Mouse (Mus musculus) limb, embryonic 11.5 days (tissue): ENCODE measurements around the gene Rnf26. TPM values are rescaled to one million over a fixed set of nuclear protein-coding genes. Genes with fewer than 3 reads are reported as not detected.
A peak's percentile ranks its signal among the peaks of the same experiment; 100 is the strongest.

ENCODE experiments used
- ATAC-seq: fragments of 200-750 bp; cut with Nextera tagmentation; 2 replicates; pipeline ENCODE4 v1.8.0; 2017; ENCODE audit warnings: low read depth; ENCODE audit not compliant: insufficient number of reproducible peaks, low FRiP score, low TSS enrichment
- DNase-seq: peaks from one replicate; pipeline ENCODE4 v3.0.0-alpha.2; 2015; ENCODE audit warnings: low spot score
- H3K27ac ChIP-seq: fragments of 300-500 bp; sonication (generic); replicated peaks from 2 replicates; pipeline ENCODE4 v1.5.1; 2014; ENCODE audit warnings: low read depth, mild to moderate bottlenecking, low read length
- H3K27me3 ChIP-seq: fragments of 300-500 bp; sonication (generic); 2 replicates; pipeline ENCODE4 v1.6.1; 2014; ENCODE audit warnings: mild to moderate bottlenecking, low read length, mixed read lengths; ENCODE audit not compliant: control insufficient read depth, insufficient read depth
- H3K36me3 ChIP-seq: fragments of 300-500 bp; sonication (generic); 2 replicates; pipeline ENCODE4 v1.6.1; 2014; ENCODE audit warnings: mild to moderate bottlenecking, low read length, moderate library complexity, mixed read lengths; ENCODE audit not compliant: control insufficient read depth, insufficient read depth
- H3K4me1 ChIP-seq: fragments of 300-500 bp; sonication (generic); 2 replicates; pipeline ENCODE4 v1.6.1; 2014; ENCODE audit warnings: low read length, mixed read lengths; ENCODE audit not compliant: control insufficient read depth, insufficient read depth
- H3K4me2 ChIP-seq: fragments of 300-500 bp; sonication (generic); 2 replicates; pipeline ENCODE4 v1.6.1; 2014; ENCODE audit warnings: low read depth, mild to moderate bottlenecking, moderate library complexity; ENCODE audit not compliant: severe bottlenecking
- H3K4me3 ChIP-seq: fragments of 300-500 bp; sonication (generic); 2 replicates; pipeline ENCODE4 v1.5.1; 2014; ENCODE audit warnings: low read depth, low read length
- H3K9ac ChIP-seq: fragments of 300-500 bp; sonication (generic); 2 replicates; pipeline ENCODE4 v1.6.1; 2014; ENCODE audit warnings: mild to moderate bottlenecking, low read length
- H3K9me3 ChIP-seq: fragments of 300-500 bp; sonication (generic); 2 replicates; pipeline ENCODE4 v1.6.1; 2016; ENCODE audit warnings: low read length; ENCODE audit not compliant: control insufficient read depth
- WGBS: fragments of 180-500 bp; shearing (Covaris S2); extraction: QIAGEN DNeasy Blood & Tissue Kit; methylation state at CpG from one replicate; pipeline ENCODE4 v1.1.7; 2014; 5-methylcytosine and 5-hydroxymethylcytosine counted together
- polyA plus RNA-seq: library from polyadenylated mRNA; unstranded; fragments of >200 nt; fragmentation: Nextera tagmentation; extraction: Ambion mirVana; gene quantifications from 2 replicates; pipeline ENCODE4 v1.2.1, GENCODE M21; 2014

The Rnf26 gene
- polyA plus RNA-seq, 1 experiment from 2014 or later = 77.3 TPM

DNA sequence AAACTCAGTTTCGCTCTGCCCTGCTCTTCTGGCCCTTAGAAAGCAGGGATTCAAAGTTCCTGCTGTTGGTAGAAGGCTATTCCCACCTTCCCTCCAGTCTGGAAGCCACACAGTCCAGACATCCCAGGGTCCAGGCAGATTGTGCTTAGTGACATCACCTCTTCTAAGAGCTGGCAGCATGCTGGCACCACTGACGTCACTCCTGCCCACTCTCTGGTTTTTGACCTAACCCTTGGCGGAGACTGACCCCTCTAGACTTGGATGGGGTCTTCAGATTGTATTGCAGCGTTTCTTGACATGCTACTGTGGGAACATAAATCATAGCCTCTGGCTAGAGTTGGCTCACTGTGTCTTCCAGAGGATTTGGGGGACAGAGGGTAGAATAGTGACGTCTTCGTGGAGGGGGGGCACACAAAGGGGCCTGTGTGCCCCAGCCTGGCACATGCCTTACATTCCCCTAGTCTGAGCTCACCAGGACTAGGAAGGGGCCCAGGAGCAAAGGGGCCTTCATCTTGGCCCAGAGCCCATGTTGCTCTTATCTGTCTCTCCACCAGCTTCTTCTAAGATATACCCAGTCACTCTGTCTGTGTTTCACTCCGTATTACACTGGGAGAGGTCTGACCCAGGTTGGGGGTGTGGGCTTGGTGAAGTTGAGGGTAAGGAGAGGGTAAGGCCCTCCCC, 22.6 kb upstream of the Rnf26 start:
- peaks cover 13% of the 10 kb centered on the region for H3K4me1 ChIP-seq
- no peak for DNase-seq
- ATAC-seq = no peak
- peak overlapping the region; percentile 78 for H3K4me2 ChIP-seq
- no peaks in the 10 kb centered on the region for H3K9me3 ChIP-seq
- H3K9ac ChIP-seq = no peak overlapping the region
- H3K27me3 ChIP-seq = peaks cover 44% of the 10 kb centered on the region
- WGBS = 59% methylated on average over 7 of the region's 7 CpGs
- no peak overlapping the region for H3K27ac ChIP-seq
- peak overlapping the region; percentile 45; the same call in 1 of the 2 replicates for H3K4me3 ChIP-seq
- peaks cover 2% of the 10 kb centered on the region for H3K36me3 ChIP-seq

DNA sequence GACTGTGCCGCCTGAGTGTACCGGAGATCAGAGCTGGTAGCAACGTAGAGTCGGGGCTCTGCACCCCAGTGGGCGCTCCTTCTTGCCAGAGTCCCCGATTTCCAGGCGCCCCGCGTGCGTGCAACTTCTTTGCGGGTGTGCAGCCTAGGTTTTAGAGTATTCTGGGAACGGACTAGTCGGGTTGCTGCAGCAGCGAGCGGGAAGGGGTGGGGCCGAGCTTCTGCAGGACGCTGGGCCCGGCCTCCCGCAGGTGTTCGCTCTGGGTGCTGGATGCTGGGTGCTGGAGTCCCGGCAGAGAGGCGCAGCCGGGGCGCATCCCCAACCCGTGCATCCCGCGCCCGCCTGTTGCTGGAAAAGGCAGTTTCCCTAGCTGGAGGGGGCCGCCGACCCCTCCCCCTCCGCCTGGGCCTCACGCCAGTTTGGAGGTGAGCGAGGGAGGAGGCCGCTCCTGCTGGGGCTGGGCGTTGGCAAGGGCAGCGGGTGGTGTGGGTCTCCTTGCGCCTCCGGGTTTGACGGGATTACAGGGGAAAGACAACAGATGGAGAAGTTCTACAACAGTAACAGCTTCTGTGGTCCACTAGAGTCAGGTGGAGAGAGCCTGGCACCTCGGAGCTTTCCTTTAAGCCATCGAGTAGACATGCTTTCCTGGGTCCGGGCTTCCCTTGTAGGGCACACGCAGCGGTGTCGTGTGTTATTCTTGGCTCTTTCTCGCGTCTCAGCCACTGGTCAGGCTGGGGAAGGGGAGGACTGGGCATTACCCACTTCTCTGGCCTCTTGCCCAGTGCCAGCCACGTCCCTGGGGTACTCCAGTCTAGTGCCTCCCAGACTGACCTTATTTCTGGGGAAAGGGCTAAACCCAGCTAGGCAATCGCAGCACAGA, 21.8 kb upstream of the Rnf26 start:
- peak overlapping the region; percentile 52 for H3K9ac ChIP-seq
- H3K36me3 ChIP-seq = peaks cover 2% of the 10 kb centered on the region
- peaks cover 44% of the 10 kb centered on the region for H3K27me3 ChIP-seq
- H3K4me2 ChIP-seq = peak overlapping the region; percentile 78
- peaks cover 21% of the 10 kb centered on the region for H3K4me1 ChIP-seq
- 3% methylated on average over 46 of the region's 49 CpGs for WGBS
- no peaks in the 10 kb centered on the region for H3K9me3 ChIP-seq
- H3K27ac ChIP-seq = no peak overlapping the region
- peak overlapping the region; percentile 45 for H3K4me3 ChIP-seq
- DNase-seq (peak; percentile 49), ATAC-seq (0 out of 2 replicates have a peak, but pooled peaks have one; percentile 6)

DNA sequence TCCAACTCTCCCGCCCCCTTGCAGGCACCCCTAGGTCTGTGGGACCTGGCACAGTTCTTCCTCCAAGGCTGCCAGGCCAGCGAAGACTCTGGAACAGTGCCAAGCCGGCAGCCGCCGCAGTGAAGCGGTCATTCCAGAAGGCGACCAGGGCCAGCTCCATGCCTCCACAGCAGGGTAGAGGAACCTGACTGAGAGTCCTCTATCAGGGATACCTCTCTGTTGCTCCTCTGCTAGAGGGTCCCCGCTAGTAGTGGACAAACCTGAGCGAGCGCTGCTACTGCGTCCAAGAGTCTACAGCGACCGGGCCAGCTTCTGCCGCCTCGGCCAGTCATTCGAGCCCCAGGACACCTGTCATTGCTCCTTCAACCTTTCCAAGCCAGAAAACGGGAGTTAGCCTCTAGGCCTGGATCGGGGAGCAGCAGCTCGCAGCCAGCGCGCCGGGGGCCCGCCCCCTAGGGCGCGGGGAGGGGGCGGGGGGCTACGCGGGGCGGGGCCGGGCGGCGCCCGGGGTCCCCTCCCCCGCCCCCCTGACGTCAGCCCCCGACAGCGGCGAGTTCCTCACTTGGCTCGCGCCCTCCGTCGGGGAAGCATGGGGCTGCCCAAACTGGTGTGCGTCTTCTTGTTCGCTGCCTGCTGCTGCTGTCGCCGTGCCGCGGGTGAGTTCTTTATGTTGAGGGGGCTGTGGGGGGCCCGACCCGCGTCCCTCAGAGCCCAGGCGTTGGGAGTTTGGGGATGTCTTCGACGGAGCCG, 21.0 kb upstream of the Rnf26 start, which contains the start of gene Mcam:
TSS of gene Mcam (plus strand) at position 369 of the 750 bp plus-strand sequence.
- H3K27me3 ChIP-seq = peaks cover 44% of the 10 kb centered on the region
- 2% methylated on average over 52 of the region's 55 CpGs for WGBS
- H3K4me1 ChIP-seq = peaks cover 28% of the 10 kb centered on the region
- DNase-seq = peak; percentile 70
- H3K9me3 ChIP-seq = no peaks in the 10 kb centered on the region
- H3K4me2 ChIP-seq = peak within 1 kb of the TSS; percentile 78
- peak; percentile 40; the same call in 1 of the 2 replicates for ATAC-seq
- H3K4me3 ChIP-seq = peak within 1 kb of the TSS; percentile 45
- peaks cover 2% of the 10 kb centered on the region; the same call in 1 of the 2 replicates for H3K36me3 ChIP-seq
- H3K27ac ChIP-seq = peak within 1 kb of the TSS; percentile 30; the same call in 1 of the 2 replicates
- H3K9ac ChIP-seq = peak within 1 kb of the TSS; percentile 52

DNA sequence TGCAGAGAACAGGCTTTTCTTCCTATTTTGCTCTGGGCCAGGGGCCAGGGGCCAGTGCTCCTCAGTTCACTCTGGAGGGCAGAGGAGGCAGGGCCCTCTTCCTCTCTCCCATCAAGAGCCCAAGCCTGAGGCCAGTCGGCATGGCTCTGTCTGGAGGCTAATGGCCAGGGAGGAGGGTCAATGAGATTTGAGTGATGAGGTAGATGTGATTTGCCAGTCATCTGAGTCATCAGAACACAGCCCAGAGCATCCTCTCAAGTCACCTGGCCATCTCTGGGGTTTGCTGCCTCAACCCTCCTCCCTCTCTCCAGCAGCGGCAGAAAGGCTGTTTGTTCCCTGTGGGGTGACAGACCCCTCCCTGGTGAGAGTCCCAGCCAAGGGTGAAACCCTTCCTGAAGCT, 20.0 kb upstream of the Rnf26 start:
- Histone ChIP-seq H3K9ac (no peak overlapping the region), H3K36me3 (peaks cover 1% of the 10 kb centered on the region; the same call in 1 of the 2 replicates), H3K4me2 (peak overlapping the region; percentile 20; the same call in 1 of the 2 replicates), H3K4me3 (peak overlapping the region; percentile 45; the same call in 1 of the 2 replicates), H3K4me1 (peaks cover 28% of the 10 kb centered on the region), H3K9me3 (no peaks in the 10 kb centered on the region), H3K27ac (0 out of 2 replicates have a peak overlapping the region, but pooled peaks have one; percentile 30), H3K27me3 (peaks cover 44% of the 10 kb centered on the region)
- WGBS = 16% methylated on average over 2 of the region's 2 CpGs
- DNase-seq (no peak), ATAC-seq (no peak)

DNA sequence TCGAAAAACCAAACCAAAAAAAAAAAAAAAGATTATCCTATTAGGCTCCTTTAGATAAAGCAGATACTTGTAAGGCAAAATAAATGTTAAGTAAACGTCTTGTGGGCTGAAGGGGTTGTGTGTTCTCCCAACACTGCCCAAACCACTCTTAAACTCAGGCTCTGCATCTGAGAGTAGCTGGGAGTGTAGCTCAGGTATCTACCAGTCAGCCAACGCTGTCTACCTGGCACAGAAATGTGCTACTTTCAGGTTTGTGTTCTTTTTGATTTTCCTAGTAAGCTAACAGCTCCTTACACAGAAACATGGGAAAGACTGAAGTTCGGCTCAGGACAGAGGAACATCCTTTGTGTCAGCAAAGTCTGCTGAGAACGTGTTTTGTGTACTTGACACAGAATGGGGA, 18.9 kb upstream of the Rnf26 start:
- no peaks in the 10 kb centered on the region for H3K9me3 ChIP-seq
- H3K27me3 ChIP-seq = peaks cover 44% of the 10 kb centered on the region
- ATAC-seq = no peak
- no peak for DNase-seq
- WGBS = 65% methylated on average over 5 of the region's 5 CpGs
- H3K4me2 ChIP-seq = no peak overlapping the region
- peaks cover 28% of the 10 kb centered on the region for H3K4me1 ChIP-seq
- H3K4me3 ChIP-seq = no peak overlapping the region
- no peak overlapping the region for H3K27ac ChIP-seq
- H3K36me3 ChIP-seq = no peaks in the 10 kb centered on the region
- no peak overlapping the region for H3K9ac ChIP-seq

DNA sequence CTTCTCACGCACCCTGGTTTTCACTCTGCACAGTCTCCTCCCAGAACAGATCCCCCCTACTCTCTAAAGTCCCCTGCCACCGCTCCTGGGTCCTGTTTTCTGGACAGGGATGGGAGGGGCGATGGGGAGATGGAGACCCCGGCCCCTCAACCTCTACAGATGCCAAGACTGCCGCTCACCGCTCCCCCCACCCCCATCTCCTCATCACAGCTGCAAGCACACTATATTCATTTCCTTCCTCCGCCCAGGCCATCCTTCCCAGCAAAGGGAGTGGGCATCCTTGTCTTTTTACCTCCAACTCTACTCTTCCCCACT, 17.9 kb upstream of the Rnf26 start:
- WGBS = 44% methylated on average over 7 of the region's 7 CpGs
- Histone ChIP-seq H3K36me3 (no peaks in the 10 kb centered on the region), H3K27me3 (peaks cover 44% of the 10 kb centered on the region), H3K4me3 (no peak overlapping the region), H3K27ac (no peak overlapping the region), H3K4me2 (no peak overlapping the region), H3K9ac (no peak overlapping the region), H3K4me1 (peaks cover 32% of the 10 kb centered on the region), H3K9me3 (no peaks in the 10 kb centered on the region)
- DNase-seq = no peak
- ATAC-seq = no peak

DNA sequence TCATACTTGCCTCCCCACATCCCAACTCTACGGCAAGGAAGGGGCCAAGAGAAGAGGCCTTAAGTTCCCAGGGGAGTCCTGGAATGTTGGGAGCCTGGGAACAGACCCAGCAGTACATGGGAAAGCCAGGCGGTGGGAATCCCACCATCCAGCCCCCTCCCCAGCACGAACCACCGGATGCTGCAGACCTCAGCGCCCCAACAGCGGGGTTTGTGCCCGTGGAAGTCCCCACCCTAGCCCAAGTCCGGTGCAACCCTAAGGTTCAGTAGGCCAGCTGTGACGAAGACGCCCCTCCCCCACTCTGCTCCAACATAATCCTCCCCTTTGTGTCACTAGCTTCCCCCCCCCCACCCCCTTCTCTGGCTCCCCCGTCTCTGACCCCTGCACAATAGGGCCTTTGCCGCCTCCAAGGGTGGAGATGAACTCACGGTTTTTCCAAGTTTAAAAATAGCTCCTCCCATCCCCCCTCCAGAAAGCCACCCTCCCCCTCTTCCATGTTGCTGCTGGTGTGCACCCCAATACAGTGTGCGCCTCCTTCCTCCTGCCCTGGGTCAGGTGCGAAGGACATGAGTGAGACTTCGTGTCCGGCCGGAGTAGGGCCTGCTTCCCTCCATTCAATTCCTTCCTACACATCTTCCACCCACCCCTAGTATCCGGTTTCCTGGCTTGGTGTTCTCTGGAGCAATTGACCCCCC, 17.4 kb upstream of the Rnf26 start:
- Histone ChIP-seq H3K4me2 (peak overlapping the region; percentile 73), H3K36me3 (no peaks in the 10 kb centered on the region), H3K9me3 (no peaks in the 10 kb centered on the region), H3K9ac (peak overlapping the region; percentile 43; the same call in 1 of the 2 replicates), H3K27me3 (peaks cover 40% of the 10 kb centered on the region), H3K27ac (peak overlapping the region; percentile 68; the same call in 1 of the 2 replicates), H3K4me3 (no peak overlapping the region), H3K4me1 (peaks cover 33% of the 10 kb centered on the region)
- WGBS = 21% methylated on average over 19 of the region's 19 CpGs
- ATAC-seq (peak; percentile 31; the same call in 1 of the 2 replicates), DNase-seq (peak; percentile 52)
